Mouse (Mus musculus) neural tube, embryonic 15.5 days (tissue): ENCODE measurements around the gene Als2cl. TPM values are rescaled to one million over a fixed set of nuclear protein-coding genes. Genes with fewer than 3 reads are reported as not detected.

Experiments used
- ATAC-seq: fragments of 200-750 bp; cut with Nextera tagmentation; 2 replicates; pipeline ENCODE4 v1.8.0; 2017; ENCODE audit warnings: mild to moderate bottlenecking, moderate TSS enrichment, moderate library complexity; ENCODE audit not compliant: low FRiP score
- H3K27ac ChIP-seq: fragments of 300-500 bp; sonication (generic); replicated peaks from 2 replicates; pipeline ENCODE4 v1.5.1; 2015; ENCODE audit warnings: mild to moderate bottlenecking, inconsistent platforms
- H3K27me3 ChIP-seq: fragments of 300-500 bp; sonication (generic); replicated peaks from 2 replicates; pipeline ENCODE4 v1.6.1; 2015; ENCODE audit warnings: inconsistent platforms
- H3K36me3 ChIP-seq: fragments of 300-500 bp; sonication (generic); 2 replicates; pipeline ENCODE4 v1.6.1; 2015; ENCODE audit warnings: inconsistent platforms
- H3K4me1 ChIP-seq: fragments of 300-500 bp; sonication (generic); 2 replicates; pipeline ENCODE4 v1.6.1; 2015; ENCODE audit warnings: inconsistent platforms
- H3K4me2 ChIP-seq: fragments of 300-500 bp; sonication (generic); 2 replicates; pipeline ENCODE4 v1.6.1; 2015; ENCODE audit warnings: inconsistent platforms, mild to moderate bottlenecking, moderate library complexity
- H3K4me3 ChIP-seq: fragments of 300-500 bp; sonication (generic); replicated peaks from 2 replicates; pipeline ENCODE4 v1.5.1; 2015; ENCODE audit warnings: mild to moderate bottlenecking, inconsistent platforms
- H3K9ac ChIP-seq: fragments of 300-500 bp; sonication (generic); replicated peaks from 2 replicates; pipeline ENCODE4 v1.6.1; 2015; ENCODE audit warnings: mild to moderate bottlenecking, inconsistent platforms
- H3K9me3 ChIP-seq: fragments of 300-500 bp; sonication (generic); replicated peaks from 2 replicates; pipeline ENCODE4 v1.6.1; 2016; ENCODE audit warnings: inconsistent platforms
- WGBS: fragments of 180-500 bp; shearing (Covaris S2); methylation state at CpG from one replicate; pipeline ENCODE4 v1.1.7; 2015; ENCODE audit warnings: mixed read lengths; 5-methylcytosine and 5-hydroxymethylcytosine counted together
- polyA plus RNA-seq: library from polyadenylated mRNA; unstranded; fragments of >200 nt; fragmentation: Nextera tagmentation; extraction: Ambion mirVana; gene quantifications from 2 replicates; pipeline ENCODE4 v1.2.1, GENCODE M21; 2015

Gene Als2cl
- polyA plus RNA-seq, 1 experiment from 2014 or later = 3.2 TPM

- Histone ChIP-seq H3K36me3 (no peaks in the 10 kb centered on the region), H3K9me3 (no peaks in the 10 kb centered on the region), H3K4me1 (peaks cover 5% of the 10 kb centered on the region), H3K27me3 (peaks cover 9% of the 10 kb centered on the region), H3K4me2 (no peak overlapping the region), H3K27ac (no peak overlapping the region), H3K9ac (no peak overlapping the region), H3K4me3 (no peak overlapping the region)
- 56% methylated on average over 5 of the region's 5 CpGs for WGBS
- ATAC-seq = no peak
Observed at GRCm38 (mm10) chr9:110858523-110858922, 21.1 kb upstream of the Als2cl start.

GRCm38 (mm10) chr9:110858967-110859596, 20.6 kb upstream of the Als2cl start:
- H3K9ac ChIP-seq = no peak overlapping the region
- no peak overlapping the region for H3K4me3 ChIP-seq
- no peaks in the 10 kb centered on the region for H3K36me3 ChIP-seq
- WGBS = 82% methylated on average over 5 of the region's 5 CpGs
- ATAC-seq = no peak
- H3K27me3 ChIP-seq = peaks cover 9% of the 10 kb centered on the region
- H3K27ac ChIP-seq = no peak overlapping the region
- no peak overlapping the region for H3K4me2 ChIP-seq
- H3K4me1 ChIP-seq = peaks cover 5% of the 10 kb centered on the region
- H3K9me3 ChIP-seq = no peaks in the 10 kb centered on the region

- H3K4me3 ChIP-seq = no peak overlapping the region
- no peaks in the 10 kb centered on the region for H3K36me3 ChIP-seq
- ATAC-seq = no peak
- WGBS = 18% methylated on average over 7 of the region's 7 CpGs
- no peak overlapping the region for H3K27ac ChIP-seq
- H3K9me3 ChIP-seq = no peaks in the 10 kb centered on the region
- peaks cover 26% of the 10 kb centered on the region for H3K4me1 ChIP-seq
- no peak overlapping the region for H3K9ac ChIP-seq
- H3K4me2 ChIP-seq = no peak overlapping the region
- H3K27me3 ChIP-seq = 0 out of 2 replicates have a peak, but pooled peaks cover 9% of the 10 kb centered on the region
Observed at GRCm38 (mm10) chr9:110871030-110871429, 8.6 kb upstream of the Als2cl start.

DNA sequence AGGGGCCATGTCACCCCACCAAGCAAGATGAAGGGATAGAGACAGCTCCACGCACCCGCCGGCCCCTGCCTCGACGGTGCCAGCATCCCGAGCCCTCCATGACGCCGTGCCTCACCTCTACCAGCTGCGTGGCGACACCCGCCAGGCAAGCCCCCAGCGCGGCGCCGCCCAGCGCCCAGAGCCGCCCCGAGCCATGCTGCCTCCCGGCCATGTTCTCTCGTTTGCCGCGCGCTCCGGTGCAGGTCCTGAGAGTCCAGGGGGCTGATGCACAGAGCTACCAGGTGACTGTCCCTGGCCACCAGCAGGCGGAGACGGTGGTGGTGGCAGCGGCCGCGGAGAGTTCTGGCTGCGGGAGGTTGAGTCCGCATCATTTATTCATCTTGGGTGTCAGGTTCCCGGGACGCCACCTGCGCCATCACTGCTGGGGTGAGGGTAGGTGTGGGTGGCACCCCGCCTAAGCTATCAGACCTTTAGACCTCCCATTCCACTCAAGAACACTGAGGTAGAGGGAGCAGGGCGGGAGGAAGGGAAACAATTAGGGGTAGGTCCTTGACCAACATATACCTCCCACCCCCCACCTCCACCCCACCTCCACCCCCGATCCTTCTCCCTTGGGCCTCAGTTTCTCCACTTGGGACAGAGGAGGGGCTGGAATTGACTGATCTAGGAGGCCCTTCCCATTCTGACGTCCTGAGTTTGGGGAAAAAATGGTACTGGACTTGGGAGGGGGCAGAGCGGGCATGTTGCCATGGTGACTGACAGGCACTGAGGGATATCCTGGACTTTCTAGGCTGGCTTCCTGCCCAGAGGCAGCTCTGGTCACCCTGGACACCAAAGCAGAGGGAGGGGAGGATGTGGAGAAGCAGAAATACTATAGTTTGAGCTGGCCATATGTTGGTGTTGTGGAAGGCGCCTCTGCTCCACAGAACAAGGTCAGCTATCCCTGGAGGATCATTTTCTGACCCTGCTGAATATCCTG, 5.7 kb upstream of the Als2cl start:
- Histone ChIP-seq H3K4me3 (peak overlapping the region; percentile 40), H3K4me1 (peaks cover 26% of the 10 kb centered on the region), H3K27me3 (peaks cover 23% of the 10 kb centered on the region), H3K36me3 (no peaks in the 10 kb centered on the region), H3K9me3 (no peaks in the 10 kb centered on the region), H3K27ac (peak overlapping the region; percentile 66), H3K9ac (peak overlapping the region; percentile 47), H3K4me2 (peak overlapping the region; percentile 70)
- ATAC-seq = peak; percentile 80
- WGBS = 7% methylated on average over 40 of the region's 40 CpGs

DNA sequence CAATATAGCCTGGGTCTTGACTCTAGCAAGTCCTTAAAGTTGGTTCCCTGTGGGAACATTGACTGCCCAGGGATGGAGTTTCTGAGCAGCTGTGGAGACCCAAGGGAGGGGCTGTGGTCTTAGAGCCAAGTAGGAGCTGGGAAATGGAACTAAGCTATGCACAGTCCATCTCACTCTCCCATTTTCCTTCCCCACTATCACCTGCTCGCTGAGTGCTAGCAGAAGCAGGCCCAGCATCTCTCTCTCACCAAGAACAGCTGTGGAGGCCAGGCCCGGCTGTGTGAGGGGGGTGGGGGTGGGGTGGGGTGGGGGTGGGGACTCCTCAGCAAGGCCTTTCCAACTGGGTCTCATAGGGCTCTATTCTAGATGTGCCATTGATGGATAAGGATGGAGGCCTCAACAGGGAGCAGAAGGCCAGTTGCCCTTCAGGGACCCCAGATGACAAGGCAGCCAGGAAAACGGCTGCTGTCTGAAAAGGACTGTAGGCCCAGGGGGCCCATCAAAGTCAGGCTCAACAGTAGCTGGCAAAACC, 4.9 kb upstream of the Als2cl start:
- Histone ChIP-seq H3K27me3 (peaks cover 31% of the 10 kb centered on the region), H3K36me3 (no peaks in the 10 kb centered on the region), H3K9me3 (no peaks in the 10 kb centered on the region), H3K4me1 (peaks cover 26% of the 10 kb centered on the region), H3K4me3 (no peak overlapping the region), H3K9ac (no peak overlapping the region), H3K4me2 (peak overlapping the region; percentile 70), H3K27ac (peak overlapping the region; percentile 66)
- 12% methylated on average over 3 of the region's 3 CpGs for WGBS
- ATAC-seq = peak; percentile 36; the same call in 1 of the 2 replicates

- Histone ChIP-seq H3K4me3 (no peak overlapping the region), H3K4me2 (no peak overlapping the region), H3K9ac (no peak overlapping the region), H3K36me3 (no peaks in the 10 kb centered on the region), H3K4me1 (peaks cover 28% of the 10 kb centered on the region), H3K27ac (no peak overlapping the region; the same call in 1 of the 2 replicates), H3K27me3 (peaks cover 37% of the 10 kb centered on the region), H3K9me3 (no peaks in the 10 kb centered on the region)
- no peak for ATAC-seq
- WGBS = 28% methylated on average over 4 of the region's 6 CpGs
Observed at GRCm38 (mm10) chr9:110875288-110875695, 4.4 kb upstream of the Als2cl start.

DNA sequence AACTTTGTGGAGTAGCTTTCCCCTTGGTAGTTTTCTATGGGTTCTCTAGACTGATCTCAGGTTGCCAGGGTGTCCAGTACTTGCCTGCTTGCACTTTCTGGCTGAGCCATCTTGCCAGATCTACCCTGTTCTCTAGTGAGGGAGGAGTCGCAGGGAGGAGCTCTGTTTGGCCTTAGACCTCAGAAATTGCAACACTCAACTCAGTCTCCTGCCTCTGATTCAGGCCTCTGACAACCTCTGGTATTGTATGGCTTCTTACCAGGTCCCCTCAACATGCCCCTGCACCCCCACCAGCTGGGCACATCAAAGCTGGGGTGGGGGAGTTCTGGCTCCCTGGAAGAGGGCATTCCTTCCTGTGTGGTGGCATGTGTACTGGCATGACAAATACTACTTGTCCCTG, 2.3 kb upstream of the Als2cl start:
- H3K4me3 ChIP-seq = no peak overlapping the region
- H3K27me3 ChIP-seq = peaks cover 57% of the 10 kb centered on the region
- 95% methylated on average over 1 of the region's 1 CpGs for WGBS
- H3K4me1 ChIP-seq = peaks cover 34% of the 10 kb centered on the region
- no peak overlapping the region for H3K27ac ChIP-seq
- no peak overlapping the region for H3K4me2 ChIP-seq
- no peak overlapping the region for H3K9ac ChIP-seq
- H3K36me3 ChIP-seq = no peaks in the 10 kb centered on the region
- no peak for ATAC-seq
- H3K9me3 ChIP-seq = no peaks in the 10 kb centered on the region

DNA sequence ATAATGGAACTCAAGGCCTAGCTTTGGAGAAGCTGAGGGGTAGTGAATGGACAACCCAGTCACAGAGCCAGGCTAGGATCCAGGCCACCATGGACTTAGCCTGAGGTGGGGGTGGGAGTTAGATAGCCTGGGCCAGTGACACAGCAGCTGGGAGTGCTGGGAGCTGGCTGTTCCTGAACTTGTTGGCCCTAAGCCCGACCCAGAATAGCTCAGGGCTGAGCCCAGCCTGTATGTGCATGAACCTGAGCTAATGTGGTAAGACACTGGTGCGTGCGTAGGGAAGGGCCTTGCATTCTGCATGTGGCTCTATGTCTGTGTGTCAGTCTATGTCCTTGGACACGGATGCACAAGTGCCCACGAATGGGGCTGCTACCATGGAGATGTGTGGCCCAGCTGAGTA, 1.8 kb upstream of the Als2cl start:
- H3K27ac ChIP-seq = no peak overlapping the region
- H3K9ac ChIP-seq = no peak overlapping the region
- H3K4me3 ChIP-seq = no peak overlapping the region
- H3K9me3 ChIP-seq = no peaks in the 10 kb centered on the region
- no peak for ATAC-seq
- peaks cover 34% of the 10 kb centered on the region for H3K4me1 ChIP-seq
- H3K27me3 ChIP-seq = peaks cover 54% of the 10 kb centered on the region
- no peaks in the 10 kb centered on the region for H3K36me3 ChIP-seq
- 80% methylated on average over 5 of the region's 5 CpGs for WGBS
- no peak overlapping the region for H3K4me2 ChIP-seq

GRCm38 (mm10) chr9:110879998-110880561, 410 bp downstream of the Als2cl start, which contains the start of gene Tmie:
Gene Tmie, minus strand, starts transcription at chr9:110880113.
- WGBS = under 1% methylated on average over 47 of the region's 57 CpGs
- peak within 1 kb of the TSS; percentile 54 for H3K27ac ChIP-seq
- peak within 1 kb of the TSS; percentile 52 for H3K9ac ChIP-seq
- no peaks in the 10 kb centered on the region for H3K9me3 ChIP-seq
- peak within 1 kb of the TSS; percentile 51 for H3K4me3 ChIP-seq
- peaks cover 48% of the 10 kb centered on the region for H3K27me3 ChIP-seq
- H3K4me1 ChIP-seq = peaks cover 13% of the 10 kb centered on the region
- ATAC-seq = peak; percentile 60
- H3K36me3 ChIP-seq = no peaks in the 10 kb centered on the region
- H3K4me2 ChIP-seq = peak within 1 kb of the TSS; percentile 92

- H3K9ac ChIP-seq = peak overlapping the region; percentile 52; the same call in 1 of the 2 replicates
- 67% methylated on average over 4 of the region's 4 CpGs for WGBS
- no peaks in the 10 kb centered on the region for H3K9me3 ChIP-seq
- peak overlapping the region; percentile 92 for H3K4me2 ChIP-seq
- H3K36me3 ChIP-seq = no peaks in the 10 kb centered on the region
- H3K27ac ChIP-seq = no peak overlapping the region
- peaks cover 48% of the 10 kb centered on the region for H3K27me3 ChIP-seq
- H3K4me1 ChIP-seq = peaks cover 8% of the 10 kb centered on the region
- H3K4me3 ChIP-seq = peak overlapping the region; percentile 51
- 0 out of 2 replicates have a peak, but pooled peaks have one; percentile 12 for ATAC-seq
Observed at GRCm38 (mm10) chr9:110880772-110881171, 1.1 kb downstream of the Als2cl start.

GRCm38 (mm10) chr9:110881953-110882352, 2.3 kb downstream of the Als2cl start:
- no peak for ATAC-seq
- Histone ChIP-seq H3K4me3 (no peak overlapping the region), H3K9me3 (no peaks in the 10 kb centered on the region), H3K4me1 (peaks cover 8% of the 10 kb centered on the region), H3K36me3 (no peaks in the 10 kb centered on the region), H3K27me3 (peaks cover 48% of the 10 kb centered on the region), H3K27ac (no peak overlapping the region), H3K4me2 (no peak overlapping the region), H3K9ac (no peak overlapping the region)
- WGBS = 78% methylated on average over 7 of the region's 7 CpGs
